Mouse (Mus musculus): ENCODE measurements at regions not wholly inside any gene's neighbourhood (a gene's known extent, or its start where the extent isn't known, plus 50 kb on each side); places are given as distances from the start of the nearest gene placed in this dataset.

DNA sequence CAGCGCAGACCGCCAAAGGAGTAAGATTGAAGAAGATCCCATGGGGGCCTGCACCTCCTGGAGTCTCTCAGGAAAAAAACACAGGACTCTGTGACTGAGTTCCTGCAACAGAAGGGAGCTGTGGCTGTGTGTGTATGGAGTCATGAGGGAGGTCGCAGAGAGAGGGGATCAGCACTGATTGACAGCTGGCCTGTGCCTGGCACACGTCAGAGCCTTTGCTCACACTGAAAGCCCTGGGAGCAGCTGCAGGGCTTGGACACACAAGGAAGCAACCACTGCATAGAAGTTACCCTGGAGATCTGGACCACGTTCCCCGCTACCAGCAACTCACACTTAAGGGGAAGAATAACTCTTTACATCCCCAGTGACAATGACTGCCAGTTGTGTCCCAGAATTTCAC lies 92.3 kb upstream of the Lgalsl start:
- no peak for TF ChIP-seq CTCF (IDR thresholded peaks at IDR 0.05; ENCODE audit: control insufficient read depth, insufficient read depth, insufficient replicate concordance, low read depth, low read length)
- no peak for TF ChIP-seq POLR2A (IDR thresholded peaks at IDR 0.05; ENCODE audit: control insufficient read depth, low read depth, low read length)

All from testis, adult 2 months (tissue).